Comparison of ENCODE assay signal across 11 mouse cellular contexts in the genomic region with DNA sequence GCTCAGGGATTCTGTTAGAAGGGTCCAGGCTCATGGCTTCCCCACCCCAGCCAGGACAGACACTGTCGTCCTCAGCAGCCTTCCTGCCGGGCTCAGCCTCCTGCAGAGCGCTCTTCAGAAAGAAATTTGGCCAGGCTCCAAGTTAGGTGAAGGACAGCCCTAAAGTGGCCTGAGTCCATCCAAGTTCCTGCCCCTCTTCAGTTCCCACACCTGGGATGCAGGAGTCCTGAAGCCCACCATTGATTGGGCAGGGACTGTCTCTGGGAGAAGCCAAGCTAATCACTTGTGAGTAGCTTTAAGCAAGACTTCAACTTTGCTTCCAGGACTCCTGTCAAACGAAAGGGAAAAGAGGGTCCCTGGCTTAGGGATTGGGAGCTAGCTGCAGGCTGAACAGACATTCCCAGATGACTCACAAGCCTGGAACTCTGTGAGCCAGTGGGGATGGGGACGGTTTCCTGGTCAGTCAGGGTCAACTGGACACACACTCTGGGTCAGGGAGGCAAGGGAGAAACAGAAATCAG. TPM values are rescaled to one million over a fixed set of nuclear protein-coding genes. Genes with fewer than 3 reads are reported as not detected.
DNase-seq lines count a peak whose midpoint lies in the region; ATAC-seq and TF ChIP-seq lines count a peak whose summit lies in the region.
"Had no signal": no experiment of that assay in that cellular context is flagged by ENCODE, and none has a peak within 500 bp of the region (broad histone marks: within the 10 kb centered on the region; RNA-seq: fewer than 3 reads in every experiment).

No protein-coding gene starts in this region.

- H3K36me3 ChIP-seq in embryonic facial prominence, embryonic 12.5 days, result no peaks in the 10 kb centered on the region

- WGBS in embryonic facial prominence, embryonic 12.5 days, result 19% methylated on average over 5 of the region's 5 CpGs

- ATAC-seq in embryonic facial prominence, embryonic 12.5 days (ENCODE audit: insufficient number of reproducible peaks, insufficient read depth, low FRiP score, low TSS enrichment), result no peak
- ATAC-seq in cerebellum, adult (ENCODE audit: insufficient number of reproducible peaks, low FRiP score, low TSS enrichment), result no peak
- ATAC-seq: inflammation-experienced regulatory T-cells, adult 6 months had no signal

- peaks cover 38% of the 10 kb centered on the region for H3K4me1 ChIP-seq in embryonic facial prominence, embryonic 12.5 days

- DNase-seq in heart, adult 18-20 months, result peak; percentile 68 to 75
- no peak for DNase-seq in heart, adult 8-10 months (ENCODE audit: low spot score)
- DNase-seq in 3134 (ENCODE audit: extremely low read depth, insufficient read length, low spot score), result peak; percentile 87
- DNase-seq in kidney, postnatal 10 days, result peak; percentile 41
- no peak for DNase-seq in left cerebral cortex, adult 8-10 months (ENCODE audit: low spot score in 2 of 2)
- no peak for DNase-seq in layer of hippocampus, adult 2 months (ENCODE audit: low spot score in 2 of 2)
- DNase-seq: forebrain, postnatal 0 days had no signal

- no peaks in the 10 kb centered on the region for H3K27me3 ChIP-seq in embryonic facial prominence, embryonic 12.5 days

- no peak overlapping the region for H3K4me3 ChIP-seq in embryonic facial prominence, embryonic 12.5 days
- no peak overlapping the region for H3K4me3 ChIP-seq in layer of hippocampus, adult 2 months

- no peak overlapping the region for H3K4me2 ChIP-seq in embryonic facial prominence, embryonic 12.5 days (replicated peaks)

- H3K27ac ChIP-seq in embryonic facial prominence, embryonic 12.5 days, result peak overlapping the region; percentile 94
- no peak overlapping the region for H3K27ac ChIP-seq in layer of hippocampus, adult 2 months

- no peak for TF ChIP-seq CTCF in layer of hippocampus, adult 2 months (conservative IDR thresholded peaks at IDR 0.05)

- H3K9ac ChIP-seq in embryonic facial prominence, embryonic 12.5 days, result no peak overlapping the region
- H3K9ac ChIP-seq: forebrain, postnatal 0 days had no signal

- no peaks in the 10 kb centered on the region for H3K9me3 ChIP-seq in embryonic facial prominence, embryonic 12.5 days

RNA-seq across cellular contexts. Expression of gene Col1a1, which starts 8.2 kb away (rescaled TPM):
- 10 to 100 TPM; 43.0 to 53.3 TPM for total RNA-seq in heart, adult 18-20 months (2021)
- 10 to 100 TPM; 23.3 to 50.4 (median 39.8) TPM for total RNA-seq in heart, adult 8-10 months (2022)
- polyA plus RNA-seq in embryonic facial prominence, embryonic 12.5 days (2016; fragmentation: Nextera tagmentation; extraction: Ambion mirVana), result 512 and 623 TPM in 2 replicates
- 10 to 100 TPM in 1 of 4 experiments, 1 to 10 TPM in 3; 7.0 to 10.2 (median 8.0) TPM for total RNA-seq in left cerebral cortex, adult 8-10 months (2022)
- total RNA-seq in layer of hippocampus, adult 2 months (2021), result 10 to 100 TPM in 1 of 2 experiments, 1 to 10 TPM in 1; 9.6 to 14.0 TPM
- total RNA-seq: megakaryocyte progenitor cell, adult 5-6 weeks had no signal

RNA-seq across cellular contexts. Expression of gene Hils1, which starts 39.6 kb away (rescaled TPM):
- not detected for total RNA-seq in heart, adult 18-20 months (2021)
- not detected for total RNA-seq in heart, adult 8-10 months (2022)
- polyA plus RNA-seq in embryonic facial prominence, embryonic 12.5 days (2016; fragmentation: Nextera tagmentation; extraction: Ambion mirVana), result not detected in 2 replicates
- not detected for total RNA-seq in left cerebral cortex, adult 8-10 months (2022)
- not detected for total RNA-seq in layer of hippocampus, adult 2 months (2021)
- total RNA-seq: forebrain, postnatal 0 days; megakaryocyte progenitor cell, adult 5-6 weeks had no signal
- polyA plus RNA-seq: forebrain, postnatal 0 days; inflammation-experienced regulatory T-cells, adult 6 months had no signal

RNA-seq across cellular contexts. Expression of gene Sgca, which starts 48.3 kb away (rescaled TPM):
- 100 to 1,000 TPM; 182 to 184 TPM for total RNA-seq in heart, adult 18-20 months (2021)
- 100 to 1,000 TPM; 202 to 221 (median 208) TPM for total RNA-seq in heart, adult 8-10 months (2022)
- 1.5 and 1.8 TPM in 2 replicates for polyA plus RNA-seq in embryonic facial prominence, embryonic 12.5 days (2016; fragmentation: Nextera tagmentation; extraction: Ambion mirVana)
- under 1 TPM in 3 of 4 experiments, not detected in 1; 0.23 to 0.48 (median 0.25) TPM for total RNA-seq in left cerebral cortex, adult 8-10 months (2022)
- total RNA-seq in layer of hippocampus, adult 2 months (2021), result under 1 TPM in 1 of 2 experiments, not detected in 1; 0.44 TPM
- total RNA-seq: forebrain, postnatal 0 days; megakaryocyte progenitor cell, adult 5-6 weeks had no signal
- polyA plus RNA-seq: inflammation-experienced regulatory T-cells, adult 6 months had no signal

Comparison
In these comparisons a context has a peak if more than half of its experiments do, and no peak if none do; other contexts are left out.
1. DNase-seq: peak in heart, adult 18-20 months (2 of 2), 3134 (single experiment) and kidney, postnatal 10 days (single experiment); none in heart, adult 8-10 months (single experiment), left cerebral cortex, adult 8-10 months (0 of 2) and layer of hippocampus, adult 2 months (0 of 2).
2. RNA of gene Sgca, which starts 48.3 kb away (total RNA-seq): 202 to 221 TPM in heart, adult 8-10 months and 182 to 184 TPM in heart, adult 18-20 months; 0.44 TPM in layer of hippocampus, adult 2 months and 0.23 to 0.48 TPM in left cerebral cortex, adult 8-10 months; every median in the first group is over 100 times any median in the second.